8 mouse cellular contexts compared by ENCODE assay signal in genomic region chr8:70383287-70383686, GRCm38 (mm10). TPM values are rescaled to one million over a fixed set of nuclear protein-coding genes. Genes with fewer than 3 reads are reported as not detected.
A peak's percentile ranks its signal among the peaks of the same experiment; 100 is the strongest.
DNase-seq lines count a peak whose midpoint lies in the region; ATAC-seq and TF ChIP-seq lines count a peak whose summit lies in the region.

No protein-coding gene starts in this region.

- H3K4me3 ChIP-seq in cortical plate, adult 2 months (ENCODE audit: insufficient read depth, low read length), result no peak overlapping the region
- H3K4me3 ChIP-seq in limb, embryonic 14.5 days (replicated peaks; ENCODE audit: low read length), result no peak overlapping the region
- no peak overlapping the region for H3K4me3 ChIP-seq in midbrain, postnatal 0 days (ENCODE audit: low read depth, low read length)

- no peaks in the 10 kb centered on the region for H3K9me3 ChIP-seq in limb, embryonic 14.5 days (ENCODE audit: control insufficient read depth, low read length)
- H3K9me3 ChIP-seq in midbrain, postnatal 0 days (ENCODE audit: low read length), result no peaks in the 10 kb centered on the region

- peak; percentile 71 for ATAC-seq in activated CD4-positive, CD25-positive, alpha-beta regulatory T cell, adult 4 months
- ATAC-seq in limb, embryonic 14.5 days (ENCODE audit: low FRiP score, low read depth), result peak; percentile 53; the same call in 1 of the 2 replicates
- ATAC-seq in midbrain, postnatal 0 days (ENCODE audit: low FRiP score), result peak; percentile 47

- no peak overlapping the region for H3K4me2 ChIP-seq in limb, embryonic 14.5 days (replicated peaks; ENCODE audit: low read depth, low read length, severe bottlenecking)
- H3K4me2 ChIP-seq in midbrain, postnatal 0 days (ENCODE audit: low read depth, low read length, poor library complexity, severe bottlenecking), result no peak overlapping the region

- no peaks in the 10 kb centered on the region for H3K27me3 ChIP-seq in limb, embryonic 14.5 days (ENCODE audit: control insufficient read depth, insufficient read depth, low read length)
- peaks cover 7% of the 10 kb centered on the region; the same call in 1 of the 2 replicates for H3K27me3 ChIP-seq in midbrain, postnatal 0 days (ENCODE audit: insufficient read depth, low read length)
- no peaks in the 10 kb centered on the region for H3K27me3 ChIP-seq in splenic B cell, adult 2 months (ENCODE audit: control insufficient read depth, insufficient read depth, low read length, poor library complexity, severe bottlenecking)

- TF ChIP-seq CTCF in cortical plate, adult 2 months (IDR thresholded peaks at IDR 0.05; ENCODE audit: extremely low read depth, insufficient read depth, low read length), result peak; percentile 82
- peak; percentile 82 for TF ChIP-seq CTCF in midbrain, postnatal 0 days (IDR thresholded peaks at IDR 0.05)

- TF ChIP-seq POLR2A in cortical plate, adult 2 months (IDR thresholded peaks at IDR 0.05; ENCODE audit: extremely low read depth, insufficient read depth, low read length), result no peak
- TF ChIP-seq POLR2A in limb, embryonic 14.5 days (IDR thresholded peaks at IDR 0.05; ENCODE audit: borderline replicate concordance, extremely low read depth, insufficient read depth, insufficient read length), result no peak

- H3K27ac ChIP-seq in cortical plate, adult 2 months (ENCODE audit: insufficient read depth, low read length), result no peak overlapping the region
- H3K27ac ChIP-seq in limb, embryonic 14.5 days (replicated peaks; ENCODE audit: low read depth, low read length), result no peak overlapping the region
- H3K27ac ChIP-seq in midbrain, postnatal 0 days (ENCODE audit: low read depth, low read length), result no peak overlapping the region

- no peak overlapping the region for H3K9ac ChIP-seq in limb, embryonic 14.5 days (ENCODE audit: low read depth, low read length, severe bottlenecking)
- no peak overlapping the region for H3K9ac ChIP-seq in midbrain, postnatal 0 days (replicated peaks; ENCODE audit: low read length, poor library complexity, severe bottlenecking)

- intact Hi-C loops in gastrocnemius, postnatal 36 days (cut with DNase I), result loop anchor here (1.0 kb wide), 1 partner anchor 120 kb away; no protein-coding TSS in a partner anchor

- peaks cover 39% of the 10 kb centered on the region for H3K36me3 ChIP-seq in limb, embryonic 14.5 days (ENCODE audit: control insufficient read depth, insufficient read depth, low read length)
- H3K36me3 ChIP-seq in midbrain, postnatal 0 days (ENCODE audit: insufficient read depth, low read length), result peaks cover 42% of the 10 kb centered on the region
- H3K36me3 ChIP-seq in splenic B cell, adult 2 months (ENCODE audit: control insufficient read depth, insufficient read depth, low read length, poor library complexity, severe bottlenecking), result peaks cover 2% of the 10 kb centered on the region

- DNase-seq in 3134 (ENCODE audit: extremely low read depth, insufficient read length, low spot score), result peak; percentile 41
- peak; percentile 71 to 78 for DNase-seq in gastrocnemius, postnatal 36 days
- DNase-seq in kidney, adult 9 months, result peak; percentile 77
- DNase-seq in limb, embryonic 14.5 days (ENCODE audit: low spot score), result peak; percentile 74
- DNase-seq in midbrain, postnatal 0 days (ENCODE audit: low spot score), result peak; percentile 80
- peak; percentile 73 for DNase-seq in splenic B cell, adult 2 months (ENCODE audit: low read depth, low spot score)

- 42% methylated on average over 3 of the region's 3 CpGs for WGBS in limb, embryonic 14.5 days
- WGBS in midbrain, postnatal 0 days, result 48% methylated on average over 3 of the region's 3 CpGs

- no peaks in the 10 kb centered on the region for H3K4me1 ChIP-seq in cortical plate, adult 2 months (ENCODE audit: control insufficient read depth, insufficient read depth, low read length)
- no peaks in the 10 kb centered on the region for H3K4me1 ChIP-seq in limb, embryonic 14.5 days (ENCODE audit: control insufficient read depth, insufficient read depth, low read length)
- H3K4me1 ChIP-seq in midbrain, postnatal 0 days (ENCODE audit: insufficient read depth, low read length), result no peaks in the 10 kb centered on the region

RNA-seq across cellular contexts. Expression of gene Comp, which starts 9.9 kb away (rescaled TPM):
- polyA plus RNA-seq in activated CD4-positive, CD25-positive, alpha-beta regulatory T cell, adult 4 months (2017; shearing (Covaris generic)), result under 1 TPM in 1 of 2 experiments, not detected in 1; 0.95 TPM
- polyA plus RNA-seq in cortical plate, adult 2 months (2012; rRNA removed), result 0.19 and 0.36 TPM in 2 replicates
- total RNA-seq in gastrocnemius, postnatal 36 days (2021), result 1 to 10 TPM; 8.9 to 9.9 TPM
- polyA plus RNA-seq in limb, embryonic 14.5 days (2012; rRNA removed), result 136 and 173 TPM in 2 replicates
- 36.7 and 46.3 TPM in 2 replicates for polyA plus RNA-seq in limb, embryonic 14.5 days (2014; fragmentation: Nextera tagmentation; extraction: Ambion mirVana)
- total RNA-seq in midbrain, postnatal 0 days (2014; rRNA removed), result 0.19 and 0.49 TPM in 2 replicates
- polyA plus RNA-seq in midbrain, postnatal 0 days (2015; fragmentation: Nextera tagmentation; extraction: Ambion mirVana), result 0.38 and 0.77 TPM in 2 replicates

RNA-seq across cellular contexts. Expression of gene Upf1, which starts 30.2 kb away (rescaled TPM):
- 10 to 100 TPM; 12.1 to 15.3 TPM for polyA plus RNA-seq in activated CD4-positive, CD25-positive, alpha-beta regulatory T cell, adult 4 months (2017; shearing (Covaris generic))
- 23.8 TPM in 2 replicates for polyA plus RNA-seq in cortical plate, adult 2 months (2012; rRNA removed)
- total RNA-seq in gastrocnemius, postnatal 36 days (2021), result 10 to 100 TPM; 27.0 to 27.6 TPM
- 39.0 and 47.6 TPM in 2 replicates for polyA plus RNA-seq in limb, embryonic 14.5 days (2012; rRNA removed)
- 22.3 and 25.5 TPM in 2 replicates for polyA plus RNA-seq in limb, embryonic 14.5 days (2014; fragmentation: Nextera tagmentation; extraction: Ambion mirVana)
- total RNA-seq in midbrain, postnatal 0 days (2014; rRNA removed), result 39.6 and 45.4 TPM in 2 replicates
- 9.1 and 9.7 TPM in 2 replicates for polyA plus RNA-seq in midbrain, postnatal 0 days (2015; fragmentation: Nextera tagmentation; extraction: Ambion mirVana)

RNA-seq across cellular contexts. Expression of gene Gdf1, which starts 53.7 kb away (rescaled TPM):
- polyA plus RNA-seq in activated CD4-positive, CD25-positive, alpha-beta regulatory T cell, adult 4 months (2017; shearing (Covaris generic)), result under 1 TPM in 1 of 2 experiments, not detected in 1; 0.79 TPM
- 41.4 and 42.7 TPM in 2 replicates for polyA plus RNA-seq in cortical plate, adult 2 months (2012; rRNA removed)
- total RNA-seq in gastrocnemius, postnatal 36 days (2021), result 1 to 10 TPM in 1 of 2 experiments, under 1 TPM in 1; 0.52 to 3.9 TPM
- polyA plus RNA-seq in limb, embryonic 14.5 days (2012; rRNA removed), result 5.4 and 5.7 TPM in 2 replicates
- 1.2 TPM in 2 replicates for polyA plus RNA-seq in limb, embryonic 14.5 days (2014; fragmentation: Nextera tagmentation; extraction: Ambion mirVana)
- total RNA-seq in midbrain, postnatal 0 days (2014; rRNA removed), result not detected in 2 replicates
- 4.8 and 5.3 TPM in 2 replicates for polyA plus RNA-seq in midbrain, postnatal 0 days (2015; fragmentation: Nextera tagmentation; extraction: Ambion mirVana)

RNA-seq across cellular contexts. Expression of gene Crtc1, which starts 56.1 kb away (rescaled TPM):
- 1 to 10 TPM; 7.1 to 8.4 TPM for polyA plus RNA-seq in activated CD4-positive, CD25-positive, alpha-beta regulatory T cell, adult 4 months (2017; shearing (Covaris generic))
- polyA plus RNA-seq in cortical plate, adult 2 months (2012; rRNA removed), result 113 and 115 TPM in 2 replicates
- total RNA-seq in gastrocnemius, postnatal 36 days (2021), result 1 to 10 TPM; 5.3 to 7.5 TPM
- polyA plus RNA-seq in limb, embryonic 14.5 days (2012; rRNA removed), result 37.8 and 58.5 TPM in 2 replicates
- 26.3 and 31.1 TPM in 2 replicates for polyA plus RNA-seq in limb, embryonic 14.5 days (2014; fragmentation: Nextera tagmentation; extraction: Ambion mirVana)
- 56.3 and 57.4 TPM in 2 replicates for total RNA-seq in midbrain, postnatal 0 days (2014; rRNA removed)
- 46.5 and 47.8 TPM in 2 replicates for polyA plus RNA-seq in midbrain, postnatal 0 days (2015; fragmentation: Nextera tagmentation; extraction: Ambion mirVana)

Comparison
In these comparisons a context has a peak if more than half of its experiments do, and no peak if none do; other contexts are left out.
1. RNA of gene Comp, which starts 9.9 kb away (polyA plus RNA-seq): 36.7 to 173 TPM in limb, embryonic 14.5 days; 0.95 TPM in activated CD4-positive, CD25-positive, alpha-beta regulatory T cell, adult 4 months, 0.38 to 0.77 TPM in midbrain, postnatal 0 days and 0.19 to 0.36 TPM in cortical plate, adult 2 months; every median in the first group is over 10 times any median in the second.
2. Peak in every context shown above with its lines, with median percentiles within 50 percentile points of each other: DNase-seq and ATAC-seq.